Mouse (Mus musculus) megakaryocyte, embryonic 14.5 days (primary cell): ENCODE measurements at regions not wholly inside any gene's neighbourhood (a gene's known extent, or its start where the extent isn't known, plus 50 kb on each side); places are given as distances from the start of the nearest gene placed in this dataset.
A peak's percentile ranks its signal among the peaks of the same experiment; 100 is the strongest.
"Not testable (repeated sequence)": the region's sequence is repeated elsewhere in the genome, so short reads cannot be mapped to it uniquely, and the experiment has no call there.

ENCODE experiments used
- H3K27me3 ChIP-seq: replicated peaks from 2 replicates; pipeline ENCODE3; 2012; ENCODE audit warnings: inconsistent platforms
- H3K36me3 ChIP-seq: replicated peaks from 2 replicates; pipeline ENCODE3; 2012; ENCODE audit warnings: low read length, inconsistent platforms, mixed read lengths
- H3K4me1 ChIP-seq: 2 replicates; pipeline ENCODE4 v1.6.1; 2012; ENCODE audit warnings: inconsistent platforms
- H3K4me3 ChIP-seq: replicated peaks from 2 replicates; pipeline ENCODE3; 2012; ENCODE audit warnings: moderate library complexity, mild to moderate bottlenecking, inconsistent platforms
- H3K9me3 ChIP-seq: 2 replicates; pipeline ENCODE4 v1.6.1; 2012; ENCODE audit warnings: inconsistent platforms

- not testable (repeated sequence) for H3K4me1 ChIP-seq, H3K27me3 ChIP-seq, H3K4me3 ChIP-seq, H3K36me3 ChIP-seq
- H3K9me3 ChIP-seq, result peaks cover 54% of the 10 kb centered on the region
Measured at GRCm38 (mm10) chr12:20292368-20292767, 338.1 kb downstream of the Gm21863 start.

- not testable (repeated sequence) for H3K36me3 ChIP-seq, H3K4me1 ChIP-seq, H3K27me3 ChIP-seq
- Histone ChIP-seq H3K4me3 (peak overlapping the region; percentile 65), H3K9me3 (peaks cover 38% of the 10 kb centered on the region)
Measured at GRCm38 (mm10) chr12:20311951-20312849, 357.9 kb downstream of the Gm21863 start.
